Mouse (Mus musculus): ENCODE results near the gene Loxl3.

The Loxl3 gene

DNA sequence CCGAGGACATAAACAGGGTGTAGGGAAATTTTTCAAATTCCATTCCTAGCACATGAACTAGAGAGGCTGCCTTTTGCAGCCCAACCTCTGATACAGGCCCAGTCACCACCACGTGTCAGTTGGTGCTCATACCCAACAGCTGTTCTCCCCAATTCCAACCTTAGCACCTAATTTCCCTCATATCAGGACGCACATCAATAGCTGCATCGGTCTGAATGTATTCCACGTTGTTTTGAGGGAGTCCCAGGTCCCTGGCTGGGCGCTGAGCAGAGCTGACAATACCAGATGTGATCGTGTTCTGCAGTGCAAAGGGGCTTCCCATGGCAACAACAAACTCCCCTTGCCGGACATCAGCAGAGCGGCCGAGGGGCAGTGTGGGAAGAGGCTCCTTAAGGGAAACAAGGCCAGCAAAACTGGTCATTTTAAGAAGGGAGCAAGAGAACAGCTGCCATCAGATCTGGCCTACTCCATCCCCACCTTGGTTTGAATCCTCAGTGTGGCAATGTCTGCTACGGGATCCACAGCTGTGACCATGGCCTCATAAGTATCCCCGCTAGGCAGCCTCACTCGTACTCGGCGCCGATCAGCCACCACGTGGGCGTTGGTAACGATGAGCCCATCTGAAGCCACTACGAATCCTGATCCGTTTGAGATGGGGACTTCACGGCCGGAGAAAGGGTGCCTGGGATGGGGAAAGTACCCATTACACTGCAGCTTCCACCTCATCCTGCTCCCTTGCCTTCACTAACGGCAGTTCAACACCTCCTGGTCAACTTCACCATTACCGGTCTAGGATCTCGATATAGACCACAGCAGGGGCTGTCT is 19.4 kb downstream of the Loxl3 start:
- DNase-seq (ENCODE audit: low spot score): no peak

- DNase-seq (ENCODE audit: low spot score): peak; percentile 93
Observed at GRCm38 (mm10) chr6:83054074-83054851, 20.3 kb downstream of the Loxl3 start, which contains the start of gene Aup1. Aup1 (plus strand) TSS chr6:83054521.

- no peak for DNase-seq (ENCODE audit: low spot score)
Observed at GRCm38 (mm10) chr6:83054871-83055431, 21.0 kb downstream of the Loxl3 start, which contains the start of gene Htra2. Htra2 (minus strand) TSS chr6:83055273.

DNA sequence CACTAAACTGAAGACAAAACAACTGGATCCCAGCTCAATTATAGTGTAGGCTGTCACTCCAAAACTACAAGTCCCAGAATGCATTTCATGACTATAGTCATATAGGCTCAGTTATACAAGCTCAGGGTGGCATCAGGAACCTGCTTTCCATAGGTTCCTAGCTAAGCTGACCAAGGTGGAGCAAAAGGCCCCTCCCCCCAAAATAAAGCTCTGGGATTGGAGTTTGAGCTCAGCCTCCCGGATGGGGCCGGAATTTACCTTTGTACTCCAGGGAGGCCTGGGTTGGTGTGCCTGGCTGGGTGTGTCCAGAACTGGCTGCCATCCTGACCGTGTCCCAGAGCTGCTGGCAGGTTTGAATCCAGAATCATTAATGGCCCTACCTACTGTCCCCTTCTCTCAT is 23.8 kb downstream of the Loxl3 start, which contains the start of gene Dqx1:
Gene Dqx1 (plus strand): TSS at position 55 of the 400 bp plus-strand sequence.
- DNase-seq (ENCODE audit: low spot score): no peak

DNA sequence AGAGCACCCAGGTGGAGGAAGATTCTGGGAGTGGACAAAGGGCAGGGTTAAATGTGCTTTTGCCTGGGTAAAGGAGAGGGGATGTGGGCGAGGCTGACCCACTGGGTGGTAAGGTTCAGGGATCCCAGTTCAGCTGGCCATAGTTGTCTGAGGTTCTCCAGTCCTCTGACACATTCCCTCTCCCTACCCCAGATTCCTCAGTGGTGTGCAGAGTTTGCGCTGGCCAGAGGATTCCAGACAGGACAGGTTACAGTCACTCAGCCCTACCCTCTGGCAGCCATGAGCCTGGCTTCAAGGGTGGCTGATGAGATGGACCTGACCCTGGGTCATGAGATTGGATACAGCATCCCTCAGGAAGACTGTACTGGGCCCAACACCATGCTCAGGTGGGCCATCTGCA is 24.8 kb downstream of the Loxl3 start:
- no peak for DNase-seq (ENCODE audit: low spot score)

GRCm38 (mm10) chr6:83065995-83066394 is 32.0 kb downstream of the Loxl3 start:
- DNase-seq (ENCODE audit: low spot score): no peak

DNA sequence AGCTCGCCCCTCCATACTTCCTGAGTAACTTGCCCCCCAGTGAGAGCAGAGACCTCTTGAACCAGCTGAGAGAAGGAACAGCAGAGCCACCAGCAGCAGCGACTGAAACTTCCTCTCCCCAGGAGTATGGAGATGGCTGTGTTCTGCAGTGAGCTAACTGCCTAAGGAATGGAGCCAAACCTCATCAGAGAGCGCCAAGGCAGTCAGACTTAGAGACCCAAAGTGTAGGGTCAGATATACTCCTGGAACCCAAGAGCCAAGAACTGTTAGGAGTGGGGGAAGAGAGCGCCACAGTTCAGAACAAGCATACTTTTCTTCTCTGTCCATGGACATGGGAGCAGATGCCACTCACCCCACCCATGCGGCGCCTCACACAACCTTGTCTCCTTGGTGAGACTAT is 32.5 kb downstream of the Loxl3 start:
- no peak for DNase-seq (ENCODE audit: low spot score)

- no peak for DNase-seq (ENCODE audit: low spot score)
Observed at GRCm38 (mm10) chr6:83068221-83068620, 34.2 kb downstream of the Loxl3 start.

GRCm38 (mm10) chr6:83068706-83069487 is 34.9 kb downstream of the Loxl3 start:
- no peak for DNase-seq (ENCODE audit: low spot score)

GRCm38 (mm10) chr6:83069488-83070246 is 35.7 kb downstream of the Loxl3 start:
- DNase-seq (ENCODE audit: low spot score): no peak

GRCm38 (mm10) chr6:83070247-83070310 is 36.1 kb downstream of the Loxl3 start, which contains the start of gene Tlx2:
Tlx2 (minus strand) TSS chr6:83070293.
- no peak for DNase-seq (ENCODE audit: low spot score)

DNA sequence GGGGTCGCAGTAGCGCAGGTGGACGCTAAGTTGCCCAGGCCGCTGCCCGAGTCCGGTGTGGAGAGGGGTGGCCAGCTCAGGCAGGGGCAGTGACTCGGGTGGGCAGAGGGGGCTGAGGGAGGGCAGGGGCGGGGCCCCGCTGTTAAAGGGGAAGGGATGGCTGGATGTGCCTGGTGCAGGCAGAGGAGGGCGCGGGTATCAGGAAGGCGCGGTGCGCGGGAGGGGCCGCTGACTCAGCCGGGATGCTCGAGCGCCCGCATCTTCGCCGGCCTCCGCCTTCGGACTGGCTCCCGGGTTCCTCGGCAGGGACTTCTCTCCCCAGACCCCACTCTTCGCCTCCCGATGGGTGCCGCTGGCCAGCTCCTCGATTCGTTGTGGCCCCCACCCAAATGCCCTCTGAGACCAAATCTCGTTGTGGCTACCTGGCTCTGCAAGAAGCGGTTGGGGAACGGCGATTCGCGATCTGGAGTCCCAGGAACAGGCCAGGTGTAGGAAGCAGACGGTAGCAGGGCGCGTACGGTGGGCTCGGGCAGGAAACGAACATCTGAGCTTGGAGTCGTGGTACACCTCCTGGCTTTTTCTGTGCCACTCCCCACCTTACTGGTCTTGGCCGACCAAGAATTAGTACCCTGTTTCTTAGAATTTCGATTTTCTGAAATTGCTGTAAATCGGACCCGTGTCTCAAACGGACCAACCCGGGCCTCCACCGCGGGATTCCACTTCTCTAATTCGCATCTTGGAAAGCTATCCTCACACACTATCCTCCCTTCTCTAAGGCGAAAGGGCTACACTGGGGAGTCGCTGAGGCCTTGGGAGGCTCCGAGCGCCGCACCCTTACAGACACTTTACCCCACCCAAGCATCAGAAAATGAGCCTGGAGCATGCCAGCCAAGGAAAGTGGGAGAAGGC is 36.6 kb downstream of the Loxl3 start:
- no peak for DNase-seq (ENCODE audit: low spot score)

- DNase-seq (ENCODE audit: low spot score): no peak
Observed at GRCm38 (mm10) chr6:83071220-83071619, 37.2 kb downstream of the Loxl3 start.

GRCm38 (mm10) chr6:83074979-83075378 is 41.0 kb downstream of the Loxl3 start:
- DNase-seq (ENCODE audit: low spot score): no peak

GRCm38 (mm10) chr6:83077630-83078323 is 43.8 kb downstream of the Loxl3 start, which contains the start of gene Pcgf1:
Pcgf1 (plus strand) TSS chr6:83077869.
- DNase-seq (ENCODE audit: low spot score): peak; percentile 35

DNA sequence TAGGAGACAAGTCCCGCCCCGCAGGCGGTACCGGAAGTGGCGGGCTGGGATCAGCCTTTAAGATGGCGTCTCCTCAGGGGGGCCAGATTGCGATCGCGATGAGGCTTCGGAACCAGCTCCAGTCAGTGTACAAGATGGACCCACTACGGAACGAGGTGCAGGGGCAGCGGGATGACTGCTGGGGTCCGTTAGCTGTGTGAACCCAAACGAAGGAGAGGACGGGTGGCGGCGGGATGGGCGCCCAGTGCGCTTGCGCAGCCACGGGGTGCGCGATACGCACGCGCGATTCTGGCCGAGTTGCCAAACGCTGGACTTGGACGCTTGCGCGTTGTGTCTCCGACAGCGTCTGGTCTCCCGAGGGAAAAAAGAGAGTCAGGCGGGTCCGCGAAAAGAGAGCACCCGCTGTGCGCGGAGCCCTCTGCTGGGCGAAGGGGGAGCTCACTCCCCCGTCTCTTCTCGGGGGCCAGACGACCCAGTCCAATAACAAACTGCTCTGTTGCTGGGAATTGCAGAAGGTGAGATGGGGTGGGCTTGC is 44.4 kb downstream of the Loxl3 start:
- DNase-seq (ENCODE audit: low spot score): peak; percentile 99

DNA sequence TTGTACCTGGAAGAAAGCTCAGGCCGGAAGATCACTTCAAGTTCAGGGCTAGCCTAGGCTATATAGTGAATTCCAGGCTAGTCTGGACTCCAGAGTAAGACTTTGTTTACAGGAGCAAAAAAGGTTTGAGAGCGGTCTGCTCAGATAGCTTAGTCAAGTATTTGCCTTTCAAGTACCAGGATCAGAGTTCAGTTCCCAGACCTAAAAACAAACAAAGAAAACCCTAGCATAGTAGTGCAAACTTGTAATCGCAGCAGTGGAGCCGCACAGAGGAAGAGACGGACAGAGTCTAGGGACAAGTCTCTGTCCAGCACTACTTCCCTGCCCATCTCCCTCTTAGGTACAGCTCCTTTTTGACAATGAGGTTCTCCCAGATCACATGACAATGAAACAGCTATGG is 46.2 kb downstream of the Loxl3 start:
- no peak for DNase-seq (ENCODE audit: low spot score)

GRCm38 (mm10) chr6:83083497-83083896 is 49.5 kb downstream of the Loxl3 start:
- DNase-seq (ENCODE audit: low spot score): no peak

- no peak for DNase-seq (ENCODE audit: low spot score)
Observed at GRCm38 (mm10) chr6:83084477-83084876, 50.5 kb downstream of the Loxl3 start.
